Mouse (Mus musculus) spleen, adult 2 months (tissue): ENCODE data around the gene Vezt.

Experiments used
- CTCF ChIP-seq: fragments of 200-500 bp; IDR thresholded peaks from 2 replicates; pipeline ENCODE4 v1.5.1; 2011; ENCODE audit warnings: mild to moderate bottlenecking, inconsistent platforms; ENCODE audit not compliant: insufficient read depth, insufficient read length, insufficient replicate concordance; ENCODE audit errors: extremely low read depth
- POLR2A ChIP-seq: fragments of 200-500 bp; IDR thresholded peaks from 2 replicates; pipeline ENCODE4 v1.6.1; 2011; ENCODE audit warnings: low read depth, low read length, inconsistent platforms

DNA sequence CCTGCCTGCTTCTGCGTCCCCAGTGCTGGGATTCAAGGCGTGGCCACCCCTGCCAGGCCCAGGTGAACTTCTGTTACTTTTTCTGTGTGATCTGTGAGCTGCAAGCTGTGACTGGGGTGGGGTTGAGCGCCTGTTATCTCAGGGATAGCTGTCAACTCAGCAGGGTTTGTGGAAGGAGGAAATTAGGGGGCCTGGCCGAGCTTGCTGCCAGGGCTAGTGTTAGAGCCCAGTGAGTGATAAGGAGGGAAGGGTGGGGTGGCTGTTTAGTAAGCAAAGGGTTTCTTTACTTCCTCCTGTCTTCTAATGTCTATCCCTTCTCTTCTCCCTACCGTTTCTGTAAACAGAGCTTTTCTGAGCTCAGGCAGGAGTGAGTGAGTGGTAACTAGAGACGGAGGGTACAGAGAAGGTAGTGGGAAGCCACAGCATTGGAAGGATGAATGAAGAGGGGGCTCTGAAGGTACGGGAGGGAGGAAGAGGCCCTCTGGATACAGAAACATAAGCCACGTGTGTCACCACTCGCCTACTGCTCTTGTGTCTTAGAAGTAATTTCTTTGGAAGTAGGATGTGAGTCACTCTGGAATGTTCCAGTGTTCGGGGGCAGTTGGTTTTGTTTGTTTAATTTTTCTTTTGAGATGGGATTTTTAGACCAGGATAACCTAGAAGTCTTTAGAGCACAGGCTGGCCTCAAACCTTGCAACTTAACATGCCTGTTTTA is 12.4 kb upstream of the Vezt start:
- no peak for TF ChIP-seq CTCF
- no peak for TF ChIP-seq POLR2A
